ENCODE assay signal across 23 mouse cellular contexts in the genomic region with DNA sequence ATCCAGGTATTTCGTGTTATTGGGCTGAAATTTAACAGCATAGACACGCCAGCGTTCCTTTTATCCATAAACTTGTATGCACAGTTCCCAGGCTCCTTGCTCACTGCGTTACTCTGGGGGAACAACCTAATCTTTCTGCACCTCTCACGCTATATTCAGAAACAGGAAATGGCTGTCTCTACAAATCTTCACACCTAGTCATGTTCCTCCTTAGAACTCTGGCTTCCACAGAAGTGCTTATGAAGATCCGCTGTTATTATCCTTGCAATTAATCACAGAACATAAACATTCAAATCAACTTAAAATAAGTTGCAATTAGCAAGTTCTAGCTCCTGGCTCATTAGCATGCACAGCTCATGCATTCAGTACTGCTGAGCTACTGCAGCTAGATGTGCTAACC.
DNase-seq lines count a peak whose midpoint lies in the region; ATAC-seq and TF ChIP-seq lines count a peak whose summit lies in the region.
"Had no signal": no experiment of that assay in that cellular context is flagged by ENCODE, and none has a peak within 500 bp of the region (broad histone marks: within the 10 kb centered on the region; RNA-seq: fewer than 3 reads in every experiment).

No protein-coding gene starts in this region.

- H3K27me3 ChIP-seq in midbrain, postnatal 0 days (ENCODE audit: insufficient read depth, low read length) = no peaks in the 10 kb centered on the region
- H3K27me3 ChIP-seq: hindbrain, embryonic 12.5 days; hindbrain, embryonic 15.5 days; Patski had no signal

- TF ChIP-seq CTCF in midbrain, postnatal 0 days (IDR thresholded peaks at IDR 0.05) = no peak

- no peaks in the 10 kb centered on the region for H3K36me3 ChIP-seq in midbrain, postnatal 0 days (ENCODE audit: insufficient read depth, low read length)
- H3K36me3 ChIP-seq: hindbrain, embryonic 12.5 days; hindbrain, embryonic 15.5 days had no signal

- no peak overlapping the region for H3K4me3 ChIP-seq in midbrain, postnatal 0 days (ENCODE audit: low read depth, low read length)
- H3K4me3 ChIP-seq: hindbrain, embryonic 12.5 days; hindbrain, embryonic 15.5 days had no signal

- H3K27ac ChIP-seq in midbrain, postnatal 0 days (ENCODE audit: low read depth, low read length) = no peak overlapping the region
- H3K27ac ChIP-seq: hindbrain, embryonic 12.5 days; hindbrain, embryonic 15.5 days had no signal

- H3K9ac ChIP-seq in midbrain, postnatal 0 days (replicated peaks; ENCODE audit: low read length, poor library complexity, severe bottlenecking) = no peak overlapping the region
- H3K9ac ChIP-seq: forebrain, postnatal 0 days; hindbrain, embryonic 12.5 days; hindbrain, embryonic 15.5 days had no signal

- no peak overlapping the region for H3K4me2 ChIP-seq in midbrain, postnatal 0 days (ENCODE audit: low read depth, low read length, poor library complexity, severe bottlenecking)
- H3K4me2 ChIP-seq: heart, embryonic 11.5 days; hindbrain, embryonic 12.5 days; hindbrain, embryonic 15.5 days had no signal

- WGBS in midbrain, postnatal 0 days = 90% methylated on average over 6 of the region's 6 CpGs

- peak; percentile 75 for ATAC-seq in CD4-positive, CD25-positive, alpha-beta regulatory T cell, adult 4 months
- no peak for ATAC-seq in midbrain, postnatal 0 days (ENCODE audit: low FRiP score)
- ATAC-seq: forebrain, embryonic 14.5 days; forebrain, postnatal 0 days; intestine, embryonic 16.5 days; Patski had no signal

- H3K4me1 ChIP-seq in midbrain, postnatal 0 days (ENCODE audit: insufficient read depth, low read length) = no peaks in the 10 kb centered on the region
- H3K4me1 ChIP-seq: hindbrain, embryonic 12.5 days had no signal

- H3K9me3 ChIP-seq in midbrain, postnatal 0 days (ENCODE audit: low read length) = no peaks in the 10 kb centered on the region
- H3K9me3 ChIP-seq: hindbrain, embryonic 12.5 days; hindbrain, embryonic 15.5 days had no signal

- peak; percentile 23 for DNase-seq in brain, adult 2 months (ENCODE audit: low read depth, low spot score)
- peak; percentile 56 for DNase-seq in induced T-regulatory cell, adult 2 months (ENCODE audit: low read depth)
- DNase-seq in naive thymus-derived CD4-positive, alpha-beta T cell, adult 2 months (ENCODE audit: low read depth) = peak; percentile 12
- no peak for DNase-seq in cerebellum, postnatal 4 days (ENCODE audit: low spot score in 2 of 2)
- DNase-seq in gastrocnemius, postnatal 25 days = no peak
- DNase-seq in midbrain, postnatal 0 days (ENCODE audit: low spot score) = no peak
- DNase-seq: adrenal gland, adult 8-10 months; adrenal gland, postnatal 25 days; B cell, adult 2 months; cerebellum, adult 11 months; cerebellum, adult 2 months; cerebellum, adult 9-11 months; cerebellum, postnatal 25 days; forebrain, postnatal 0 days; heart, adult 11 months; kidney, adult 18-20 months had no signal

Comparison
In these comparisons a context has a peak if more than half of its experiments do, and no peak if none do; other contexts are left out.
1. DNase-seq: peak in brain, adult 2 months (single experiment), induced T-regulatory cell, adult 2 months (single experiment) and naive thymus-derived CD4-positive, alpha-beta T cell, adult 2 months (single experiment); none in cerebellum, postnatal 4 days (0 of 2), gastrocnemius, postnatal 25 days (single experiment) and midbrain, postnatal 0 days (single experiment).